Mouse (Mus musculus): Measurements from ENCODE around the gene Ntn4. TPM values are rescaled to one million over a fixed set of nuclear protein-coding genes. Genes with fewer than 3 reads are reported as not detected.

Ntn4 gene
- polyA plus RNA-seq (2012; rRNA removed) = 3.6 and 4.0 TPM in 2 replicates
- polyA plus RNA-seq (2014; fragmentation: Nextera tagmentation; extraction: Ambion mirVana) = 1.3 and 1.4 TPM in 2 replicates

DNA sequence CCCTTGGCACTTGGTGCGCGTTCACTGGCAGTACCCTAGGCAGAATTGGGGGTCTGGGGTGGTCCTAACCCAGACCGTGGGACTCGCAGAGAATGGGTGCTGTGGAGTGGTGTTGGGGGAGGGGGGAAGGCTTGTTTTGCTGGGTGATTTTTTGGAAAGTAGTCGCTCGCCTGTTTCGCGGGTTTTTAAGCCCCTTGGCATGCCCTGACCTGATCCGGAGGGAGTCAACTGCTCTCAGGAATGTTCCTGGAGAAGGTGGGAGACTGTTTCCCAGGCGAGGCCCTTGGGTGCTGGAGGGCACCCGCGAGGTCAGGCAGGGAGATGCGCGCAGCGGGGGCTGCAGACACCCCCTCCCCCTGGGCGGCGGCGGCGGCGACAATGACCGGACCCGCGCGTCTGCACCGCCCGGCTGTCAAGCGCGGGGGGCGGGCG is at the start of gene Ntn4:
TSS of gene Ntn4 (plus strand) at position 161 of the 432 bp plus-strand sequence.
- TF ChIP-seq POLR2A (IDR thresholded peaks at IDR 0.05; ENCODE audit: borderline replicate concordance, extremely low read depth, insufficient read depth, insufficient read length) = no peak
- Histone ChIP-seq H3K4me3 (replicated peaks; ENCODE audit: low read length) (peak within 1 kb of the TSS; percentile 77), H3K36me3 (ENCODE audit: control insufficient read depth, insufficient read depth, low read length) (no peaks in the 10 kb centered on the region), H3K9me3 (ENCODE audit: control insufficient read depth, low read length) (no peaks in the 10 kb centered on the region), H3K9ac (ENCODE audit: low read depth, low read length, severe bottlenecking) (peak within 1 kb of the TSS; percentile 81), H3K27ac (replicated peaks; ENCODE audit: low read depth, low read length) (no peak within 1 kb of the TSS), H3K27me3 (ENCODE audit: control insufficient read depth, insufficient read depth, low read length) (0 out of 2 replicates have a peak, but pooled peaks cover 13% of the 10 kb centered on the region), H3K4me1 (ENCODE audit: control insufficient read depth, insufficient read depth, low read length) (peaks cover 13% of the 10 kb centered on the region), H3K4me2 (replicated peaks; ENCODE audit: low read depth, low read length, severe bottlenecking) (peak within 1 kb of the TSS; percentile 99)
- ATAC-seq (ENCODE audit: low FRiP score, low read depth) (no peak; the same call in 1 of the 2 replicates), DNase-seq (ENCODE audit: low spot score) (no peak)
- 4% methylated on average over 23 of the region's 30 CpGs for WGBS

- Histone ChIP-seq H3K4me3 (replicated peaks; ENCODE audit: low read length) (no peak overlapping the region), H3K36me3 (ENCODE audit: control insufficient read depth, insufficient read depth, low read length) (no peaks in the 10 kb centered on the region), H3K9me3 (ENCODE audit: control insufficient read depth, low read length) (no peaks in the 10 kb centered on the region), H3K9ac (ENCODE audit: low read depth, low read length, severe bottlenecking) (no peak overlapping the region), H3K4me1 (ENCODE audit: control insufficient read depth, insufficient read depth, low read length) (peaks cover 9% of the 10 kb centered on the region), H3K4me2 (replicated peaks; ENCODE audit: low read depth, low read length, severe bottlenecking) (no peak overlapping the region), H3K27ac (replicated peaks; ENCODE audit: low read depth, low read length) (no peak overlapping the region), H3K27me3 (ENCODE audit: control insufficient read depth, insufficient read depth, low read length) (no peaks in the 10 kb centered on the region)
- ATAC-seq (ENCODE audit: low FRiP score, low read depth) (no peak), DNase-seq (ENCODE audit: low spot score) (no peak)
- TF ChIP-seq POLR2A (IDR thresholded peaks at IDR 0.05; ENCODE audit: borderline replicate concordance, extremely low read depth, insufficient read depth, insufficient read length) = no peak
- WGBS = 55% methylated on average over 12 of the region's 12 CpGs
Measured at GRCm38 (mm10) chr10:93592456-93592855, 48.0 kb upstream of the Ntn4 start.

GRCm38 (mm10) chr10:93594022-93594482 is 46.4 kb upstream of the Ntn4 start:
- Histone ChIP-seq H3K4me1 (ENCODE audit: control insufficient read depth, insufficient read depth, low read length) (no peaks in the 10 kb centered on the region), H3K4me3 (replicated peaks; ENCODE audit: low read length) (peak overlapping the region; percentile 41), H3K9ac (ENCODE audit: low read depth, low read length, severe bottlenecking) (peak overlapping the region; percentile 50), H3K9me3 (ENCODE audit: control insufficient read depth, low read length) (no peaks in the 10 kb centered on the region), H3K4me2 (replicated peaks; ENCODE audit: low read depth, low read length, severe bottlenecking) (peak overlapping the region; percentile 70), H3K27ac (replicated peaks; ENCODE audit: low read depth, low read length) (no peak overlapping the region), H3K36me3 (ENCODE audit: control insufficient read depth, insufficient read depth, low read length) (no peaks in the 10 kb centered on the region), H3K27me3 (ENCODE audit: control insufficient read depth, insufficient read depth, low read length) (no peaks in the 10 kb centered on the region)
- ATAC-seq (ENCODE audit: low FRiP score, low read depth) (peak; percentile 71), DNase-seq (ENCODE audit: low spot score) (peak; percentile 90)
- WGBS = 1% methylated on average over 22 of the region's 22 CpGs
- no peak for TF ChIP-seq POLR2A (IDR thresholded peaks at IDR 0.05; ENCODE audit: borderline replicate concordance, extremely low read depth, insufficient read depth, insufficient read length)

DNA sequence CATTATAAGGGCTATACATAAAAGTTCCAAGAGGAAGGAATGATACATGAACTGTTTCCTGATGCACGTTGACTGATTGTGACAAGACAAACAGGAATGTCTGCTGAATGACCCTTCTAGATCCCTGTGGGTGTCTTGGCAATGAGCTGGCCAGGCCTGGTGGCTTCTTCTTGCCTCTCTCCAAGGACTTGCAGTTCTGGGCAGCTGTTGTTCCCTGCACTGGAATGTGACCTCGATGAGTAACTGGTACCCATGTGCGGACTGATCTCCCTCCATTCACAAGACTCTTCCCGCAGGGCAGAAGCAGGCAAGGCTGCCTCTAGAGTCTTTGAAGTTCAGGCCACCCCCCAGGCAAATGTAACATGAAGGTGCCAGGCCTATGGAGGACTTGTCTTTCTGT is 44.6 kb upstream of the Ntn4 start:
- TF ChIP-seq POLR2A (IDR thresholded peaks at IDR 0.05; ENCODE audit: borderline replicate concordance, extremely low read depth, insufficient read depth, insufficient read length) = no peak
- no peaks in the 10 kb centered on the region for H3K9me3 ChIP-seq (ENCODE audit: control insufficient read depth, low read length)
- DNase-seq (ENCODE audit: low spot score) (no peak), ATAC-seq (ENCODE audit: low FRiP score, low read depth) (no peak)
- H3K4me1 ChIP-seq (ENCODE audit: control insufficient read depth, insufficient read depth, low read length) = no peaks in the 10 kb centered on the region
- H3K36me3 ChIP-seq (ENCODE audit: control insufficient read depth, insufficient read depth, low read length) = no peaks in the 10 kb centered on the region
- 51% methylated on average over 4 of the region's 4 CpGs for WGBS
- H3K4me2 ChIP-seq (replicated peaks; ENCODE audit: low read depth, low read length, severe bottlenecking) = no peak overlapping the region
- no peak overlapping the region for H3K9ac ChIP-seq (ENCODE audit: low read depth, low read length, severe bottlenecking)
- H3K4me3 ChIP-seq (replicated peaks; ENCODE audit: low read length) = no peak overlapping the region
- no peaks in the 10 kb centered on the region for H3K27me3 ChIP-seq (ENCODE audit: control insufficient read depth, insufficient read depth, low read length)
- H3K27ac ChIP-seq (replicated peaks; ENCODE audit: low read depth, low read length) = no peak overlapping the region

GRCm38 (mm10) chr10:93596641-93597040 is 43.8 kb upstream of the Ntn4 start:
- ATAC-seq (ENCODE audit: low FRiP score, low read depth) (no peak), DNase-seq (ENCODE audit: low spot score) (no peak)
- H3K4me3 ChIP-seq (replicated peaks; ENCODE audit: low read length) = no peak overlapping the region
- no peaks in the 10 kb centered on the region for H3K9me3 ChIP-seq (ENCODE audit: control insufficient read depth, low read length)
- no peak overlapping the region for H3K9ac ChIP-seq (ENCODE audit: low read depth, low read length, severe bottlenecking)
- H3K4me1 ChIP-seq (ENCODE audit: control insufficient read depth, insufficient read depth, low read length) = no peaks in the 10 kb centered on the region
- H3K27me3 ChIP-seq (ENCODE audit: control insufficient read depth, insufficient read depth, low read length) = no peaks in the 10 kb centered on the region
- no peak overlapping the region for H3K27ac ChIP-seq (replicated peaks; ENCODE audit: low read depth, low read length)
- no peaks in the 10 kb centered on the region for H3K36me3 ChIP-seq (ENCODE audit: control insufficient read depth, insufficient read depth, low read length)
- no peak for TF ChIP-seq POLR2A (IDR thresholded peaks at IDR 0.05; ENCODE audit: borderline replicate concordance, extremely low read depth, insufficient read depth, insufficient read length)
- 83% methylated on average over 3 of the region's 3 CpGs for WGBS
- H3K4me2 ChIP-seq (replicated peaks; ENCODE audit: low read depth, low read length, severe bottlenecking) = no peak overlapping the region

Data from limb, embryonic 14.5 days (tissue).